Mouse (Mus musculus) kidney, postnatal 0 days (tissue): ENCODE results near the gene Hrc. TPM values are rescaled to one million over a fixed set of nuclear protein-coding genes. Genes with fewer than 3 reads are reported as not detected.

Experiments
- ATAC-seq: fragments of 200-750 bp; cut with Nextera tagmentation; replicated peaks from 2 replicates; pipeline ENCODE4 v1.8.0; 2017; ENCODE audit warnings: low read depth, moderate number of reproducible peaks, moderate TSS enrichment, moderate library complexity; ENCODE audit not compliant: low FRiP score
- DNase-seq: peaks from one replicate; pipeline ENCODE4 v3.0.0-alpha.2; 2016; ENCODE audit warnings: low spot score
- H3K27ac ChIP-seq: fragments of 300-500 bp; sonication (generic); 2 replicates; pipeline ENCODE4 v1.5.1; 2014; ENCODE audit warnings: mild to moderate bottlenecking
- H3K27me3 ChIP-seq: fragments of 300-500 bp; sonication (generic); 2 replicates; pipeline ENCODE4 v1.6.1; 2014; ENCODE audit warnings: low read length, mixed read lengths; ENCODE audit not compliant: insufficient read depth
- H3K36me3 ChIP-seq: fragments of 300-500 bp; sonication (generic); 2 replicates; pipeline ENCODE4 v1.6.1; 2014; ENCODE audit warnings: low read length, mixed read lengths; ENCODE audit not compliant: insufficient read depth
- H3K4me1 ChIP-seq: fragments of 300-500 bp; sonication (generic); replicated peaks from 2 replicates; pipeline ENCODE4 v1.6.1; 2014; ENCODE audit warnings: antibody characterized with exemption, low read length, mixed read lengths; ENCODE audit not compliant: insufficient read depth
- H3K4me2 ChIP-seq: fragments of 300-500 bp; sonication (generic); 2 replicates; pipeline ENCODE4 v1.6.1; 2014; ENCODE audit warnings: mild to moderate bottlenecking, low read length, moderate library complexity, mixed read lengths
- H3K4me3 ChIP-seq: fragments of 300-500 bp; sonication (generic); replicated peaks from 2 replicates; pipeline ENCODE4 v1.5.1; 2014; ENCODE audit warnings: low read depth, low read length
- H3K9ac ChIP-seq: fragments of 300-500 bp; sonication (generic); 2 replicates; pipeline ENCODE4 v1.6.1; 2014; ENCODE audit warnings: low read depth, low read length
- H3K9me3 ChIP-seq: fragments of 300-500 bp; sonication (generic); replicated peaks from 2 replicates; pipeline ENCODE4 v1.6.1; 2016; ENCODE audit warnings: low read length, inconsistent platforms, mixed read lengths
- CTCF ChIP-seq: IDR thresholded peaks from 2 replicates; pipeline ENCODE4 v1.5.1; 2016; ENCODE audit warnings: antibody characterized with exemption, low read depth, mild to moderate bottlenecking, moderate library complexity
- WGBS: fragments of 180-500 bp; shearing (Covaris S2); extraction: QIAGEN DNeasy Blood & Tissue Kit; methylation state at CpG from one replicate; pipeline ENCODE4 v1.1.7; 2014; 5-methylcytosine and 5-hydroxymethylcytosine counted together
- polyA plus RNA-seq: library from polyadenylated mRNA; unstranded; fragments of >200 nt; fragmentation: Nextera tagmentation; extraction: Ambion mirVana; gene quantifications from 2 replicates; pipeline ENCODE4 v1.2.1, GENCODE M21; 2015

The Hrc gene
- polyA plus RNA-seq, 1 experiment from 2014 or later = 0.75 TPM

DNA sequence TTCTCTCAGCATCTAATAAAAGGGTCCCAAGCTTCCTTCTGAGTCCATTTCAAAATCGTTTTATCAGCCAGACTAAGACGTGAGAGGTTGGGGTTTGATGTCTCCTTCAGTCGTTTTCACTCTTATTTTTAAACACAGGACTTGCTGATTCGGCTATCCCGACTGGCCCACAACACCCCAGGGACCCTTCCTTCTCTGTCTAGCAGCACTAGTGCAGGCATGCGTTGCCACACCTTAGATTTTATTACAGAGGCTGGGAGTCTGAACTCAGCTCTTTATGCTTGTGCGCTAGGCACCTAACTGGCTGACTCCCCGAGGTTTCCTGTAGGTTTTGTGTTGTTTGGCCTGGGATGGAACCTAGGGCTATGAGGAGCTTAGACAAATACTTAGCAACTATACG is 21.6 kb upstream of the Hrc start:
- no peak for DNase-seq
- 0 out of 2 replicates have a peak, but pooled peaks cover 3% of the 10 kb centered on the region for H3K4me1 ChIP-seq

DNA sequence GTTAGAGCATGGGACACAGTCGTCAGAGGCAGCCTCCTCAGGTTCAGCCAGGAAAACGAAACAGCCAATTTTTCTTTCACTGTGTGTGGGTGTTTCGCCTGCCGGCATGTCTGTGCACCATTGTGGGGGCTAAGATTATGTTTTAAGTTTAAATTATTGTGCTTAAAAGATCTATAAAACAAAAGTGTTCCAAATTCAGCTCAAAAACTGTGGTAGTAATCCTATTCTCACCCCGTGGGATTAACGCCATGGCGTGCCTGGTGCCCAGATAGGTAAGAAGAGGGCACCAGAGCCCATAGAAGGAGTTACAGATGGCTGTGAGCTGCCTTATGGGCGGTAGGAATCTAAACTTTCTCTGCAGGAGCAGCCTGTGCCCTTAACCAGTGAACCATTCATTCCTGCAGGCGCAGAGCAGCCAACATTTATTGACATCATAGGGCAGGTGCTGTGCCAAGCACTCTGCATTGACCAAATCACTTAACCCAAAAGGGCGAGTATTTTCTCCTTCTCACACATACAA is 19.8 kb upstream of the Hrc start:
- H3K4me1 ChIP-seq = 0 out of 2 replicates have a peak, but pooled peaks cover 3% of the 10 kb centered on the region
- H3K27me3 ChIP-seq = no peaks in the 10 kb centered on the region
- H3K27ac ChIP-seq = peak overlapping the region; percentile 40; the same call in 1 of the 2 replicates
- H3K4me2 ChIP-seq = no peak overlapping the region
- WGBS = 50% methylated on average over 10 of the region's 10 CpGs
- ATAC-seq = peak; percentile 65; the same call in 1 of the 2 replicates
- DNase-seq = no peak
- no peak overlapping the region for H3K4me3 ChIP-seq
- no peak for TF ChIP-seq CTCF
- H3K9ac ChIP-seq = no peak overlapping the region
- H3K9me3 ChIP-seq = no peaks in the 10 kb centered on the region
- 0 out of 2 replicates have a peak, but pooled peaks cover 5% of the 10 kb centered on the region for H3K36me3 ChIP-seq

More for the DNA sequence above, 21.6 kb upstream of the Hrc start:
- 13% methylated on average over 9 of the region's 9 CpGs for WGBS
- peak overlapping the region; percentile 37; the same call in 1 of the 2 replicates for H3K27ac ChIP-seq
- no peak overlapping the region for H3K4me3 ChIP-seq
- H3K36me3 ChIP-seq = 0 out of 2 replicates have a peak, but pooled peaks cover 5% of the 10 kb centered on the region
- peak overlapping the region; percentile 9; the same call in 1 of the 2 replicates for H3K4me2 ChIP-seq
- TF ChIP-seq CTCF = no peak
- H3K9me3 ChIP-seq = no peaks in the 10 kb centered on the region
- H3K27me3 ChIP-seq = no peaks in the 10 kb centered on the region
- no peak for ATAC-seq
- no peak overlapping the region for H3K9ac ChIP-seq

DNA sequence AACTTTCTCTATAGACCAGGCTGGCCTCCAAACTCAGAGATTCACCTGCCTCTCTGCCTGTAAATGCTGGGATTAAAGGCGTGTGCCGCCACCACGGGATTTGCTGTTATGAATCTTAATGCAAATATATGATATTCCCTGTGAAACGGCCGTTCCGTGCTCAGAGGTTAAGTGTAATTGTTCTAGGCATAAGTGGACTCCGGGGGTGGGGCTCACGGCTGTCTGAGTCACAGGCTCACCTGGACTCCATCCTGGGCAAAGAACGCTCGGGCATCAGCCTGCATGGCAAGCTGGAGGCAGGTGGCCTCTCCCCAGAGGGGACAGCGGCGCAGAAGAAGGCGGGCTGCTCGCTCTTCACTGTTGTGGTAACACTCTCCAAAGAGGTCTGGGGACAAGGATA is 18.6 kb upstream of the Hrc start:
- Histone ChIP-seq H3K9ac (no peak overlapping the region), H3K27me3 (no peaks in the 10 kb centered on the region), H3K4me1 (0 out of 2 replicates have a peak, but pooled peaks cover 3% of the 10 kb centered on the region), H3K36me3 (0 out of 2 replicates have a peak, but pooled peaks cover 5% of the 10 kb centered on the region), H3K4me2 (no peak overlapping the region), H3K9me3 (no peaks in the 10 kb centered on the region), H3K4me3 (no peak overlapping the region), H3K27ac (no peak overlapping the region)
- TF ChIP-seq CTCF = no peak
- 93% methylated on average over 14 of the region's 14 CpGs for WGBS
- ATAC-seq (no peak), DNase-seq (no peak)

DNA sequence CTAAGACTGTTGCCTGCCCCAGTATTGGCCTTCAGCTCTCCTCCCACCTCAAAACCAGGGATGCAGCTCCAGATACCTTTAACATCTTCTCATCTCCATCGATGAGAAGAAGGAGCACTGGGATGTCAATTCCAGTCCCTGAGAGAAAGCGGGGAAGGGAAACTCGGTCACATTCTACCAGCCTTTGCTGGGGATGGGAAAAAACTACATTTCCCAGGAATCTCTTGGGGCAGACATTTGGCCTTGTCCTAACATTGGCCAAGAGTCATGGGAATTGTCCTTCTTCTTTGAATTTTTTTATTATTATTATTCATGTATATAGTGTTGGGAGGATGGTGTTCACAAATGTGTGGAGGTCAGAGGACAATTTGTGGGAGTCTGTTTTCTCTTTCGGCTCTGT is 12.8 kb upstream of the Hrc start:
- Histone ChIP-seq H3K9me3 (no peaks in the 10 kb centered on the region), H3K4me1 (no peaks in the 10 kb centered on the region), H3K27ac (no peak overlapping the region), H3K4me2 (no peak overlapping the region), H3K36me3 (0 out of 2 replicates have a peak, but pooled peaks cover 24% of the 10 kb centered on the region), H3K4me3 (no peak overlapping the region), H3K27me3 (no peaks in the 10 kb centered on the region), H3K9ac (no peak overlapping the region)
- 83% methylated on average over 4 of the region's 4 CpGs for WGBS
- ATAC-seq (no peak), DNase-seq (no peak)
- TF ChIP-seq CTCF = no peak

DNA sequence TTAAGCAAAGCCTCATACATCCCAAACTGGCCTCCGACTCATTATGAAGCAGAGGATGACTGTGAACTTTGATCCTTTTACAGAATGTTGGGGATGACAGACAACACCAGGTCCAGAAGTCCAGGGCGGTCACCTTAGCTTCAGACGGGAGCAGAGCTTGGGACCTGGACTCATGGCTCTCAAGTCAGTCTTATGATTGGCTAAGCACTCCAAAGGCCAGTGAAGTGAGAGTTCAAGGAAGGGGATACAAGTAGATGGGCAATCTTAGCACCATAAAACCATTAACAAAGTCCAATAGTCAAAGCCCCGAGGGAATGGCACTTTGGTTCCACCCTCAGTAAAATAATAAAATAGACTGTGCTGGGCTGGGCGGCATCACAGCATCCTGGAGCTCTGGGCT is 12.0 kb upstream of the Hrc start:
- no peaks in the 10 kb centered on the region for H3K4me1 ChIP-seq
- 52% methylated on average over 5 of the region's 5 CpGs for WGBS
- no peak overlapping the region for H3K27ac ChIP-seq
- H3K9me3 ChIP-seq = no peaks in the 10 kb centered on the region
- no peak overlapping the region for H3K4me2 ChIP-seq
- DNase-seq (no peak), ATAC-seq (no peak; the same call in 1 of the 2 replicates)
- no peak overlapping the region for H3K4me3 ChIP-seq
- H3K9ac ChIP-seq = no peak overlapping the region
- no peaks in the 10 kb centered on the region for H3K27me3 ChIP-seq
- no peak for TF ChIP-seq CTCF
- H3K36me3 ChIP-seq = 0 out of 2 replicates have a peak, but pooled peaks cover 19% of the 10 kb centered on the region

DNA sequence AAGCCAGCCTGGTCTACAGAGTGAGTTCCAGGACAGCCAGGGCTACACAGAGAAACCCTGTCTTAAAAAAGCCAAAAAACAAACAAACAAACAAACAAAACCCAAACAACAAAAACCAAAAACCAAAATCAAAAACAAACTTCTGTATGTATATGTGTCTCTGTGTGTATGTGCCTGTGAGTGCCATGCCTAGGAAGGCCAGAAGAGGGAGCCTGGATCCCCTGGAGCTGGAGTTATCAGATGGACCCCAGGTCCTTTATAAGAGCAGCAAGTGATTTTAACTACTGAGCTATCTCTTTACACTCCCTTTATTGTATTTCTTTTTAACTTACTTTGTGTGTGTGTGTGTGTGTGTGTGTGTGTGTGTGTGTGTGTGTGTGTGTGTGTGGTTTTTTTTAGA is 9.3 kb upstream of the Hrc start:
- Histone ChIP-seq H3K9ac (no peak overlapping the region), H3K4me3 (no peak overlapping the region), H3K4me1 (no peaks in the 10 kb centered on the region), H3K27ac (no peak overlapping the region), H3K9me3 (no peaks in the 10 kb centered on the region), H3K36me3 (0 out of 2 replicates have a peak, but pooled peaks cover 19% of the 10 kb centered on the region), H3K4me2 (no peak overlapping the region), H3K27me3 (no peaks in the 10 kb centered on the region)
- peak; percentile 38; the same call in 1 of the 2 replicates for TF ChIP-seq CTCF
- no peak for DNase-seq
- no peak for ATAC-seq
